Mouse (Mus musculus): ENCODE data around the gene Procr.

The Procr gene

DNA sequence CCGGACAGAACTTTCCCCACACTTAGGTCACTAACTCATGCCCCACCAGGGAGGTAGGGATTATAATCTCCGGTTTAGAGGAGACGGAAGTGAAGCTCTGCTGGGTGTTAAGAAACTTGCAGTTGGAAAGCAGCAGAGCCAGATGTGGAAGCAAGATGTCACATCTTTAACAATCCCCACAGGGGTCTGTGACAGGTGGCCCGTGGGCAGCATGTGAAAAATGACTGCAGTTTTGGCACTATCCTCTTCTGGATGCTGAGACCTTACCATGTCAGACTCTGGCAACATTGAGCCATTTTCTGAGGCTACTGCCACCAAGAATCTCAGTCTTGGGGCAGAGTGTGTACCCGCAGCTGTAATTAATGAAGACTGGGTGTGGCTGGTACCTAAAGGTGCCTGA lies 53.1 kb downstream of the Procr start:
- DNase-seq (ENCODE audit: low spot score in 2 of 2), result no peak

All from spleen, postnatal 4 days (tissue).